In the genomic region with DNA sequence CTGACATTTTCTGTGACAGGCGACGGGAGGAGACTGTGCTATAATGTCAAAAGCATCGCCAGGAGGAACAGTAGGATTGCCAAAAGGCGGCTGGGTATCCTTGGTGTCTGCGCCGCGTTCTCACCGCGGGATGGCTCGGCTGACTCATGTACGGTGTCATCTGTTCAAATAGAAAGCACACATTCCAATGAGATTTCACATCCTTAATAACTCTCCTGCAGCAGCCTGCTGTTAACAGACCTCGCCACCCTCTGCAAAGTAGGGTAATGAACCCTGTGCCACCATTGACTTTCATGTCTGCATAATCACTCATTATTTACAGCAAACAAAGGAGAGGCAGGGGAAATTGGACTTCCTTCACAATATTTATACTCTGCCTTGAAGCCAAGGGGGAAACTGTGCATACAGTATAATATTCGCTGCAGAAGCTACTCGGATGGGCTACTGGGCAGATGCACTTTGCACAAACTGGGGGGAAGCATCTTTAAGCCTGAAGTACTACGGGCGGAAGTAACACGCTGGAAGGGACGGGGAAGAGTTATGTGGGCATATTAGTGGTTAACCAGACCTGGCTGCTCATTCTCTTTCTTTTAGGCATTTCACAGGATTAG, we compare ENCODE assay signal across 9 mouse cellular contexts.
A peak's percentile ranks its signal among the peaks of the same experiment; 100 is the strongest.
DNase-seq lines count a peak whose midpoint lies in the region; ATAC-seq and TF ChIP-seq lines count a peak whose summit lies in the region.
"Had no signal": no experiment of that assay in that cellular context is flagged by ENCODE, and none has a peak within 500 bp of the region (broad histone marks: within the 10 kb centered on the region; RNA-seq: fewer than 3 reads in every experiment).

No protein-coding gene starts in this region.

- no peak overlapping the region for H3ac ChIP-seq in myocyte (ENCODE audit: control insufficient read depth, insufficient read length)

- WGBS in intestine, embryonic 16.5 days: 86% methylated on average over 18 of the region's 18 CpGs

- no peaks in the 10 kb centered on the region for H3K9me3 ChIP-seq in intestine, embryonic 16.5 days (ENCODE audit: control insufficient read depth, low read length)
- H3K9me3 ChIP-seq: embryonic facial prominence, embryonic 15.5 days had no signal

- ATAC-seq in intestine, embryonic 16.5 days: no peak

- peak; percentile 55 for DNase-seq in adrenal gland, postnatal 10 days
- DNase-seq in cerebellum, postnatal 14 days: peak; percentile 47 to 68
- peak; percentile 40 to 74 for DNase-seq in layer of hippocampus, adult 18-20 months (ENCODE audit: low spot score in 2 of 2)
- DNase-seq in urinary bladder, postnatal 14 days (ENCODE audit: low spot score): no peak
- no peak for DNase-seq in urinary bladder, adult 18-20 months (ENCODE audit: low spot score in 2 of 2)
- DNase-seq: lung, adult 18-20 months had no signal

- no peak for TF ChIP-seq POLR2A in myocyte (IDR thresholded peaks at IDR 0.05; ENCODE audit: insufficient read length, low read depth)

- H3K27me3 ChIP-seq in myocyte (ENCODE audit: control insufficient read depth, insufficient read depth, insufficient read length): no peaks in the 10 kb centered on the region
- H3K27me3 ChIP-seq in intestine, embryonic 16.5 days (replicated peaks; ENCODE audit: control insufficient read depth, insufficient read depth, low read length): no peaks in the 10 kb centered on the region
- H3K27me3 ChIP-seq: embryonic facial prominence, embryonic 15.5 days had no signal

- H3K36me3 ChIP-seq in myocyte (ENCODE audit: control insufficient read depth, insufficient read depth): no peaks in the 10 kb centered on the region
- no peaks in the 10 kb centered on the region for H3K36me3 ChIP-seq in intestine, embryonic 16.5 days (ENCODE audit: control insufficient read depth, insufficient read depth, low read length)
- H3K36me3 ChIP-seq: embryonic facial prominence, embryonic 15.5 days had no signal

- H3K4me2 ChIP-seq in myocyte (ENCODE audit: low read depth): peak overlapping the region; percentile 90
- no peak overlapping the region for H3K4me2 ChIP-seq in intestine, embryonic 16.5 days (ENCODE audit: low read depth, low read length)
- H3K4me2 ChIP-seq: embryonic facial prominence, embryonic 15.5 days had no signal

- H3K27ac ChIP-seq in intestine, embryonic 16.5 days (ENCODE audit: low read length): no peak overlapping the region
- H3K27ac ChIP-seq: embryonic facial prominence, embryonic 15.5 days had no signal

- no peak overlapping the region for H3K4me3 ChIP-seq in myocyte
- no peak overlapping the region for H3K4me3 ChIP-seq in intestine, embryonic 16.5 days (ENCODE audit: low read length)
- H3K4me3 ChIP-seq: embryonic facial prominence, embryonic 15.5 days had no signal

- H3K79me2 ChIP-seq in myocyte (ENCODE audit: control insufficient read depth, insufficient read depth): no peaks in the 10 kb centered on the region

- no peak overlapping the region for H3K9ac ChIP-seq in intestine, embryonic 16.5 days (ENCODE audit: low read depth, low read length)
- H3K9ac ChIP-seq: embryonic facial prominence, embryonic 15.5 days had no signal

- no peaks in the 10 kb centered on the region for H3K4me1 ChIP-seq in intestine, embryonic 16.5 days (ENCODE audit: control insufficient read depth, insufficient read depth, low read length)
- H3K4me1 ChIP-seq: embryonic facial prominence, embryonic 15.5 days had no signal

TF ChIP-seq in myocyte, 11 proteins besides CTCF, POLR2A, EP300 and RAD21:
- TF ChIP-seq MYOD1 (IDR thresholded peaks at IDR 0.05; ENCODE audit: control insufficient read depth in 1 of 3, insufficient read length in 2 of 3, low read depth in 2 of 3) (peak in 1 of 3 experiments; percentile 42), POLR2AphosphoS2 (IDR thresholded peaks at IDR 0.05; ENCODE audit: insufficient read length, low read depth) (no peak), MYOG (IDR thresholded peaks at IDR 0.05; ENCODE audit: control insufficient read depth in 1 of 3, insufficient read depth in 1 of 3, insufficient read length in 2 of 3, low read depth in 2 of 3) (peak in 1 of 3 experiments; percentile 26)

Comparison
In these comparisons a context has a peak if more than half of its experiments do, and no peak if none do; other contexts are left out.
1. DNase-seq: peak in adrenal gland, postnatal 10 days (single experiment), cerebellum, postnatal 14 days (2 of 2) and layer of hippocampus, adult 18-20 months (2 of 2); none in urinary bladder, postnatal 14 days (single experiment) and urinary bladder, adult 18-20 months (0 of 2).